Mouse (Mus musculus): ENCODE measurements at regions not wholly inside any gene's neighbourhood (a gene's known extent, or its start where the extent isn't known, plus 50 kb on each side); places are given as distances from the start of the nearest gene placed in this dataset.
A peak's percentile ranks its signal among the peaks of the same experiment; 100 is the strongest.
"Not testable (repeated sequence)": the region's sequence is repeated elsewhere in the genome, so short reads cannot be mapped to it uniquely, and the experiment has no call there.

GRCm38 (mm10) chr4:22131751-22132736 lies 200.9 kb downstream of the Faxc start:
- peak; percentile 9 for DNase-seq (ENCODE audit: low spot score)

- no peak for DNase-seq (ENCODE audit: low spot score)
Observed at GRCm38 (mm10) chr4:22133547-22134495, 202.7 kb downstream of the Faxc start.

- no peak for DNase-seq (ENCODE audit: low spot score)
Observed at GRCm38 (mm10) chr4:22140122-22140521, 209.0 kb downstream of the Faxc start.

- DNase-seq (ENCODE audit: low spot score) = no peak
Observed at GRCm38 (mm10) chr4:22143546-22143945, 212.4 kb downstream of the Faxc start.

- not testable (repeated sequence) for DNase-seq (ENCODE audit: low spot score)
Observed at GRCm38 (mm10) chr4:22144834-22145233, 212.5 kb upstream of the Fbxl4 start.

- DNase-seq (ENCODE audit: low spot score) = no peak
Observed at GRCm38 (mm10) chr4:22146648-22147409, 210.5 kb upstream of the Fbxl4 start.

- no peak for DNase-seq (ENCODE audit: low spot score)
Observed at GRCm38 (mm10) chr4:22151899-22152493, 205.3 kb upstream of the Fbxl4 start.

- no peak for DNase-seq (ENCODE audit: low spot score)
Observed at GRCm38 (mm10) chr4:22152971-22153544, 204.3 kb upstream of the Fbxl4 start.

- no peak for DNase-seq (ENCODE audit: low spot score)
Observed at GRCm38 (mm10) chr4:22153620-22154019, 203.7 kb upstream of the Fbxl4 start.

- no peak for DNase-seq (ENCODE audit: low spot score)
Observed at GRCm38 (mm10) chr4:22186422-22186821, 170.9 kb upstream of the Fbxl4 start.

- DNase-seq (ENCODE audit: low spot score) = no peak
Observed at GRCm38 (mm10) chr4:22188141-22189006, 169.0 kb upstream of the Fbxl4 start.

GRCm38 (mm10) chr4:22196501-22196900 lies 160.8 kb upstream of the Fbxl4 start:
- DNase-seq (ENCODE audit: low spot score) = no peak

- no peak for DNase-seq (ENCODE audit: low spot score)
Observed at GRCm38 (mm10) chr4:22208531-22208930, 148.8 kb upstream of the Fbxl4 start.

- DNase-seq (ENCODE audit: low spot score) = no peak
Observed at GRCm38 (mm10) chr4:22237640-22238039, 119.7 kb upstream of the Fbxl4 start.

GRCm38 (mm10) chr4:22250276-22250675 lies 107.1 kb upstream of the Fbxl4 start:
- not testable (repeated sequence) for DNase-seq (ENCODE audit: low spot score)

GRCm38 (mm10) chr4:22263903-22264302 lies 93.4 kb upstream of the Fbxl4 start:
- no peak for DNase-seq (ENCODE audit: low spot score)

GRCm38 (mm10) chr4:22269064-22269463 lies 88.3 kb upstream of the Fbxl4 start:
- no peak for DNase-seq (ENCODE audit: low spot score)

GRCm38 (mm10) chr4:22274178-22274577 lies 83.2 kb upstream of the Fbxl4 start:
- DNase-seq (ENCODE audit: low spot score) = no peak

GRCm38 (mm10) chr4:22282536-22283323 lies 74.6 kb upstream of the Fbxl4 start:
- no peak for DNase-seq (ENCODE audit: low spot score)
